ENCODE assay signal across 27 mouse cellular contexts in the genomic region with DNA sequence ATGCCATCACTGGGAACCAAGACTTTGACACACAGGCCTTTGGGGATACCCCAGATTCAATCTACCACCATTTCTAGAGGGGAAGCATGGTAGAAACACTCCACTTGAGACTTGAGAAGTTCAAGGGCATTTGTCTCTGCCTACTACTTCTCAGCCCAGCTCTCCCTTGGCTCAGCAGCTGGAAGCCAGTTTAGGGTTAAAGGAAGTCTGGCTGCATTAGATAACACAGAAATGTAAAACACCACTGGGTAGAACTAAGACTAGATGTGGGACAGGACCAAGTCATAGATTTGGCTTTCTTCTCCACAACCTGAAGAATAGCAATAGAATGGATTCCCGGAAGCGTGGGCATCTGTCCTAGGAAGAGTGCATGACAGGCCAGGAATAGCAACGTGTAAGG.
DNase-seq lines count a peak whose midpoint lies in the region; ATAC-seq and TF ChIP-seq lines count a peak whose summit lies in the region.
"Had no signal": no experiment of that assay in that cellular context is flagged by ENCODE, and none has a peak within 500 bp of the region (broad histone marks: within the 10 kb centered on the region; RNA-seq: fewer than 3 reads in every experiment).

No protein-coding gene starts in this region.

- no peak overlapping the region for H3K4me2 ChIP-seq in liver, postnatal 0 days (ENCODE audit: low read depth, low read length)
- no peak overlapping the region for H3K4me2 ChIP-seq in hindbrain, embryonic 13.5 days
- H3K4me2 ChIP-seq: embryonic facial prominence, embryonic 13.5 days; embryonic facial prominence, embryonic 15.5 days; forebrain, embryonic 12.5 days had no signal

- peaks cover 5% of the 10 kb centered on the region; the same call in 1 of the 2 replicates for H3K4me1 ChIP-seq in liver, postnatal 0 days (ENCODE audit: insufficient read depth)
- no peaks in the 10 kb centered on the region; the same call in 1 of the 2 replicates for H3K4me1 ChIP-seq in hindbrain, embryonic 13.5 days (replicated peaks)
- H3K4me1 ChIP-seq: forebrain, embryonic 10.5 days; forebrain, embryonic 12.5 days had no signal

- H3K4me3 ChIP-seq in liver, postnatal 0 days (ENCODE audit: low read depth, low read length), result no peak overlapping the region
- H3K4me3 ChIP-seq in hindbrain, embryonic 13.5 days, result no peak overlapping the region
- H3K4me3 ChIP-seq: embryonic facial prominence, embryonic 13.5 days; embryonic facial prominence, embryonic 15.5 days; erythroblast, embryonic 14.5 days; forebrain, embryonic 10.5 days; forebrain, embryonic 12.5 days had no signal

- H3K36me3 ChIP-seq in liver, postnatal 0 days (replicated peaks; ENCODE audit: insufficient read depth, low read length), result no peaks in the 10 kb centered on the region
- H3K36me3 ChIP-seq in hindbrain, embryonic 13.5 days, result no peaks in the 10 kb centered on the region
- H3K36me3 ChIP-seq: embryonic facial prominence, embryonic 13.5 days; embryonic facial prominence, embryonic 15.5 days; forebrain, embryonic 10.5 days; forebrain, embryonic 12.5 days; G1E had no signal

- no peaks in the 10 kb centered on the region for H3K9me3 ChIP-seq in liver, postnatal 0 days (ENCODE audit: low read length)
- 0 out of 2 replicates have a peak, but pooled peaks cover 4% of the 10 kb centered on the region for H3K9me3 ChIP-seq in hindbrain, embryonic 13.5 days
- H3K9me3 ChIP-seq: embryonic facial prominence, embryonic 13.5 days; embryonic facial prominence, embryonic 15.5 days; forebrain, embryonic 10.5 days; forebrain, embryonic 12.5 days had no signal

- WGBS in liver, postnatal 0 days (ENCODE audit: insufficient replicate concordance), result 45% methylated on average over 3 of the region's 3 CpGs
- WGBS in hindbrain, embryonic 13.5 days, result 84% methylated on average over 3 of the region's 3 CpGs

- TF ChIP-seq CTCF in liver, postnatal 0 days (IDR thresholded peaks at IDR 0.05; ENCODE audit: low read depth), result no peak

- no peak overlapping the region for H3K9ac ChIP-seq in liver, postnatal 0 days (replicated peaks)
- H3K9ac ChIP-seq in hindbrain, embryonic 13.5 days, result no peak overlapping the region
- H3K9ac ChIP-seq: embryonic facial prominence, embryonic 13.5 days; embryonic facial prominence, embryonic 15.5 days; forebrain, embryonic 12.5 days had no signal

- 0 out of 2 replicates have a peak, but pooled peaks have one; percentile 13 for TF ChIP-seq EP300 in liver, postnatal 0 days (IDR thresholded peaks at IDR 0.05; ENCODE audit: low read depth)

- H3K27ac ChIP-seq in liver, postnatal 0 days (ENCODE audit: low read depth), result no peak overlapping the region
- no peak overlapping the region for H3K27ac ChIP-seq in hindbrain, embryonic 13.5 days
- H3K27ac ChIP-seq: embryonic facial prominence, embryonic 13.5 days; embryonic facial prominence, embryonic 15.5 days; forebrain, embryonic 10.5 days; forebrain, embryonic 12.5 days had no signal

- DNase-seq in liver, postnatal 0 days, result no peak
- DNase-seq in liver (no peak), 416B (ENCODE audit: low read depth) (peak; percentile 89)
- DNase-seq in layer of hippocampus, adult 8-10 months (ENCODE audit: low spot score in 2 of 2), result no peak
- DNase-seq in cerebellum, postnatal 14 days, result no peak
- DNase-seq: adrenal gland, adult 2 months; adrenal gland, postnatal 10 days; adrenal gland, postnatal 25 days; B cell, adult 2 months; cerebellum, adult 11 months; cerebellum, adult 18-20 months; cerebellum, adult 8-10 months; cerebellum, adult 9-11 months; cerebellum, postnatal 25 days; embryo, embryonic 11 days had no signal

- H3K27me3 ChIP-seq in liver, postnatal 0 days (ENCODE audit: insufficient read depth, low read length), result no peaks in the 10 kb centered on the region
- H3K27me3 ChIP-seq in hindbrain, embryonic 13.5 days, result no peaks in the 10 kb centered on the region
- H3K27me3 ChIP-seq: embryonic facial prominence, embryonic 13.5 days; embryonic facial prominence, embryonic 15.5 days; forebrain, embryonic 12.5 days had no signal

- no peak for ATAC-seq in liver, postnatal 0 days
- peak; percentile 87 for ATAC-seq in common myeloid progenitor, adult 5-6 weeks (replicated peaks; ENCODE audit: low read depth, poor library complexity, severe bottlenecking)
- peak; percentile 81 for ATAC-seq in megakaryocyte progenitor cell, adult 5-6 weeks (replicated peaks; ENCODE audit: poor library complexity)
- no peak for ATAC-seq in hindbrain, embryonic 13.5 days (ENCODE audit: low FRiP score)
- ATAC-seq: CD4-positive, CD25-positive, alpha-beta regulatory T cell, adult 4 months; forebrain, embryonic 14.5 days; forebrain, embryonic 16.5 days had no signal

Comparison
In these comparisons a context has a peak if more than half of its experiments do, and no peak if none do; other contexts are left out.
1. ATAC-seq: peak in common myeloid progenitor, adult 5-6 weeks (single experiment) and megakaryocyte progenitor cell, adult 5-6 weeks (single experiment); none in liver, postnatal 0 days (single experiment) and hindbrain, embryonic 13.5 days (single experiment).